Mouse (Mus musculus): ENCODE measurements around the gene Ucn2.

- TF ChIP-seq CTCF (IDR thresholded peaks at IDR 0.05) (no peak), EP300 (IDR thresholded peaks at IDR 0.05) (no peak)
Measured at GRCm38 (mm10) chr9:109007025-109007780, 21.4 kb downstream of the Ucn2 start.

Measured in lung, postnatal 0 days (tissue).